Mouse (Mus musculus) megakaryocyte progenitor cell, adult 5-6 weeks (primary cell): ENCODE measurements around the gene Zfhx3. TPM values are rescaled to one million over a fixed set of nuclear protein-coding genes. Genes with fewer than 3 reads are reported as not detected.

ENCODE experiments used
- ATAC-seq: replicated peaks from 2 replicates; pipeline ENCODE4 v1.8.0; 2016; ENCODE audit warnings: mild to moderate bottlenecking, moderate TSS enrichment, inconsistent platforms; ENCODE audit not compliant: poor library complexity
- total RNA-seq, 2 experiments: library from RNA; stranded (forward) in 1 of 2; stranded (reverse) in 1 of 2; fragments of 157-497, 149-512 nt in 1 of 2; fragments of 200-1000 nt in 1 of 2; gene quantifications; 2 replicates each; pipeline versions ENCODE4 v1.2.3 to v1.2.4; 2015 to 2017

Zfhx3 gene
- total RNA-seq, 2 experiments from 2014 or later, result 0.25 to 1.7 TPM

- no peak for ATAC-seq
These were observed 884.0 kb downstream of the Zfhx3 start for GRCm38 (mm10) chr8:108826414-108826813.

GRCm38 (mm10) chr8:108827428-108827827 lies 885.0 kb downstream of the Zfhx3 start:
- no peak for ATAC-seq

GRCm38 (mm10) chr8:108829305-108829717 lies 886.9 kb downstream of the Zfhx3 start:
- no peak for ATAC-seq

GRCm38 (mm10) chr8:108835143-108835542 lies 892.7 kb downstream of the Zfhx3 start:
- ATAC-seq, result no peak

- no peak for ATAC-seq
These were observed 895.3 kb downstream of the Zfhx3 start for GRCm38 (mm10) chr8:108837788-108838187.

GRCm38 (mm10) chr8:108838761-108839160 lies 896.3 kb downstream of the Zfhx3 start:
- no peak for ATAC-seq

GRCm38 (mm10) chr8:108842307-108842706 lies 899.9 kb downstream of the Zfhx3 start:
- peak; percentile 97 for ATAC-seq

- ATAC-seq, result no peak
These were observed 903.7 kb downstream of the Zfhx3 start for GRCm38 (mm10) chr8:108846174-108846573.

GRCm38 (mm10) chr8:108846827-108847226 lies 904.4 kb downstream of the Zfhx3 start:
- peak; percentile 30; the same call in 1 of the 2 replicates for ATAC-seq

- peak; percentile 35 for ATAC-seq
These were observed 904.9 kb downstream of the Zfhx3 start for GRCm38 (mm10) chr8:108847356-108847755.

GRCm38 (mm10) chr8:108848484-108848883 lies 906.0 kb downstream of the Zfhx3 start:
- peak; percentile 48 for ATAC-seq

GRCm38 (mm10) chr8:108853028-108853427 lies 910.6 kb downstream of the Zfhx3 start:
- no peak for ATAC-seq

GRCm38 (mm10) chr8:108854444-108855102 lies 912.1 kb downstream of the Zfhx3 start:
- ATAC-seq, result no peak

GRCm38 (mm10) chr8:108859001-108859400 lies 916.6 kb downstream of the Zfhx3 start:
- peak; percentile 68 for ATAC-seq

- ATAC-seq, result no peak
These were observed 917.5 kb downstream of the Zfhx3 start for GRCm38 (mm10) chr8:108859983-108860382.

- ATAC-seq, result no peak
These were observed 921.0 kb downstream of the Zfhx3 start for GRCm38 (mm10) chr8:108863440-108863839.

- peak; percentile 70 for ATAC-seq
These were observed 924.0 kb downstream of the Zfhx3 start for GRCm38 (mm10) chr8:108866430-108866829.

- peak; percentile 80 for ATAC-seq
These were observed 925.2 kb downstream of the Zfhx3 start for GRCm38 (mm10) chr8:108867482-108868258.

- 0 out of 2 replicates have a peak, but pooled peaks have one; percentile 7 for ATAC-seq
These were observed 926.0 kb downstream of the Zfhx3 start for GRCm38 (mm10) chr8:108868259-108869090.

GRCm38 (mm10) chr8:108869420-108869819 lies 927.0 kb downstream of the Zfhx3 start:
- no peak for ATAC-seq

GRCm38 (mm10) chr8:108869935-108870334 lies 927.5 kb downstream of the Zfhx3 start:
- ATAC-seq, result no peak
